Mouse (Mus musculus): ENCODE measurements around the gene Zfp846.
A peak's percentile ranks its signal among the peaks of the same experiment; 100 is the strongest.

Zfp846 gene

GRCm38 (mm10) chr9:20636790-20637189, 55.7 kb downstream of the Zfp846 start:
- no peak for DNase-seq (ENCODE audit: low read depth, low spot score)

- no peak for DNase-seq (ENCODE audit: low read depth, low spot score)
Measured at GRCm38 (mm10) chr9:20638552-20638951, 57.5 kb downstream of the Zfp846 start.

GRCm38 (mm10) chr9:20639486-20639885, 58.4 kb downstream of the Zfp846 start:
- no peak for DNase-seq (ENCODE audit: low read depth, low spot score)

- no peak for DNase-seq (ENCODE audit: low read depth, low spot score)
Measured at GRCm38 (mm10) chr9:20641501-20641900, 60.4 kb downstream of the Zfp846 start.

- peak; percentile 73 for DNase-seq (ENCODE audit: low read depth, low spot score)
Measured at GRCm38 (mm10) chr9:20642101-20642895, 61.2 kb downstream of the Zfp846 start, which contains the start of gene Ubl5. Ubl5 (plus strand) TSS chr9:20642878.

- DNase-seq (ENCODE audit: low read depth, low spot score): peak; percentile 93
Measured at GRCm38 (mm10) chr9:20642896-20643466, 61.9 kb downstream of the Zfp846 start.

- peak; percentile 54 for DNase-seq (ENCODE audit: low read depth, low spot score)
Measured at GRCm38 (mm10) chr9:20643781-20644180, 62.7 kb downstream of the Zfp846 start.

- peak; percentile 90 for DNase-seq (ENCODE audit: low read depth, low spot score)
Measured at GRCm38 (mm10) chr9:20644360-20645081, 63.4 kb downstream of the Zfp846 start, which contains the start of gene Fbxl12. Fbxl12 (minus strand) TSS chr9:20644767.

- peak; percentile 85 for DNase-seq (ENCODE audit: low read depth, low spot score)
Measured at GRCm38 (mm10) chr9:20645121-20645520, 64.0 kb downstream of the Zfp846 start.

GRCm38 (mm10) chr9:20651602-20652259, 70.6 kb downstream of the Zfp846 start, which contains the start of gene Pin1:
Pin1 (plus strand) TSS chr9:20652095.
- peak; percentile 100 for DNase-seq (ENCODE audit: low read depth, low spot score)

- DNase-seq (ENCODE audit: low read depth, low spot score): no peak
Measured at GRCm38 (mm10) chr9:20652260-20652658, 71.2 kb downstream of the Zfp846 start.

- no peak for DNase-seq (ENCODE audit: low read depth, low spot score)
Measured at GRCm38 (mm10) chr9:20653859-20654258, 72.8 kb downstream of the Zfp846 start.

All from CD4-positive helper T cell, adult 2 months (primary cell).